Mouse (Mus musculus) naive thymus-derived CD4-positive, alpha-beta T cell, adult 2 months (primary cell): ENCODE data around the gene Cyp2d40.
"Not testable (repeated sequence)": the region's sequence is repeated elsewhere in the genome, so short reads cannot be mapped to it uniquely, and the experiment has no call there.

Experiments used
- DNase-seq: peaks from one replicate; pipeline ENCODE4 v3.0.0-alpha.2; 2011; ENCODE audit warnings: low read depth

The Cyp2d40 gene

GRCm38 (mm10) chr15:82763631-82764420 is at the start of gene Cyp2d40:
TSS of gene Cyp2d40 (minus strand) at chr15:82764183.
- no peak for DNase-seq

- no peak for DNase-seq
These were observed 46.6 kb upstream of the Cyp2d40 start for GRCm38 (mm10) chr15:82810556-82810955.

GRCm38 (mm10) chr15:82809511-82809910 is 45.5 kb upstream of the Cyp2d40 start:
- DNase-seq, result no peak

- DNase-seq, result no peak
These were observed 43.2 kb upstream of the Cyp2d40 start for GRCm38 (mm10) chr15:82806969-82807763.

GRCm38 (mm10) chr15:82804708-82805639 is 41.0 kb upstream of the Cyp2d40 start:
- DNase-seq, result peak; percentile 85

GRCm38 (mm10) chr15:82795936-82796440 is 32.0 kb upstream of the Cyp2d40 start:
- DNase-seq, result no peak

- DNase-seq, result no peak
These were observed 30.3 kb upstream of the Cyp2d40 start, which contains the start of gene Cyp2d26 for GRCm38 (mm10) chr15:82794277-82794676. TSS of gene Cyp2d26 (minus strand) at chr15:82794294.

- no peak for DNase-seq
These were observed 29.9 kb upstream of the Cyp2d40 start for GRCm38 (mm10) chr15:82793868-82794267.

GRCm38 (mm10) chr15:82793454-82793853 is 29.5 kb upstream of the Cyp2d40 start:
- DNase-seq, result no peak

GRCm38 (mm10) chr15:82792566-82792965 is 28.6 kb upstream of the Cyp2d40 start:
- no peak for DNase-seq

GRCm38 (mm10) chr15:82784581-82784980 is 20.6 kb upstream of the Cyp2d40 start:
- DNase-seq, result no peak

GRCm38 (mm10) chr15:82783800-82784199 is 19.8 kb upstream of the Cyp2d40 start:
- no peak for DNase-seq

- not testable (repeated sequence) for DNase-seq
These were observed 13.9 kb upstream of the Cyp2d40 start for GRCm38 (mm10) chr15:82777856-82778255.

GRCm38 (mm10) chr15:82765943-82766342 is 2.0 kb upstream of the Cyp2d40 start:
- no peak for DNase-seq

GRCm38 (mm10) chr15:82764881-82765280 is 898 bp upstream of the Cyp2d40 start:
- no peak for DNase-seq

GRCm38 (mm10) chr15:82748141-82748540 is 15.8 kb downstream of the Cyp2d40 start:
- no peak for DNase-seq

- DNase-seq, result no peak
These were observed 16.5 kb downstream of the Cyp2d40 start for GRCm38 (mm10) chr15:82747516-82747915.

GRCm38 (mm10) chr15:82733331-82733925 is 30.6 kb downstream of the Cyp2d40 start:
- DNase-seq, result not testable (repeated sequence)
